Mouse (Mus musculus) thymus, adult 2 months (tissue): ENCODE results near the gene Slc41a3. TPM values are rescaled to one million over a fixed set of nuclear protein-coding genes. Genes with fewer than 3 reads are reported as not detected.
A peak's percentile ranks its signal among the peaks of the same experiment; 100 is the strongest.
"Not testable (repeated sequence)": the region's sequence is repeated elsewhere in the genome, so short reads cannot be mapped to it uniquely, and the experiment has no call there.

ENCODE experiments used
- DNase-seq: peaks from one replicate; pipeline ENCODE4 v3.0.0; 2021
- H3K27ac ChIP-seq: fragments of 200-500 bp; 2 replicates; pipeline ENCODE4 v1.5.1; 2012; ENCODE audit warnings: low read length, control low read depth; ENCODE audit not compliant: control insufficient read depth, insufficient read depth
- H3K27me3 ChIP-seq: fragments of 200-500 bp; 2 replicates; pipeline ENCODE4 v1.6.1; 2012; ENCODE audit warnings: mild to moderate bottlenecking, low read length, moderate library complexity, mixed read lengths; ENCODE audit not compliant: control insufficient read depth, insufficient read depth
- H3K36me3 ChIP-seq: fragments of 200-500 bp; 2 replicates; pipeline ENCODE4 v1.6.1; 2012; ENCODE audit warnings: mild to moderate bottlenecking, low read length, moderate library complexity; ENCODE audit not compliant: control insufficient read depth, insufficient read depth
- H3K4me1 ChIP-seq: fragments of 200-500 bp; replicated peaks from 2 replicates; pipeline ENCODE4 v1.6.1; 2012; ENCODE audit warnings: low read length; ENCODE audit not compliant: control insufficient read depth, insufficient read depth
- H3K4me3 ChIP-seq: fragments of 200-500 bp; 2 replicates; pipeline ENCODE4 v1.5.1; 2012; ENCODE audit warnings: mild to moderate bottlenecking, low read length, control low read depth, moderate library complexity; ENCODE audit not compliant: control insufficient read depth, insufficient read depth
- CTCF ChIP-seq: fragments of 200-500 bp; IDR thresholded peaks from 2 replicates; pipeline ENCODE4 v1.5.1; 2012; ENCODE audit warnings: mild to moderate bottlenecking, control low read depth, low read length, moderate library complexity, borderline replicate concordance; ENCODE audit not compliant: control insufficient read depth, poor library complexity, insufficient read depth; ENCODE audit errors: extremely low read depth
- POLR2A ChIP-seq: fragments of 200-500 bp; IDR thresholded peaks from 2 replicates; pipeline ENCODE4 v1.6.1; 2012; ENCODE audit warnings: mild to moderate bottlenecking, low read length, control low read depth, moderate library complexity; ENCODE audit not compliant: control insufficient read depth, poor library complexity, insufficient read depth; ENCODE audit errors: extremely low read depth
- WGBS: fragments of 180-500 bp; shearing (Covaris S2); methylation state at CpG from one replicate; pipeline ENCODE4 v1.1.7; 2018; 5-methylcytosine and 5-hydroxymethylcytosine counted together
- polyA plus RNA-seq: library from polyadenylated mRNA; depleted of rRNA; stranded (reverse); fragments of >200 nt; gene quantifications from 2 replicates; pipeline ENCODE4 v1.2.3, GENCODE M21; 2012

Gene Slc41a3
- polyA plus RNA-seq, 1 experiment: 12.3 TPM

GRCm38 (mm10) chr6:90630427-90630826 is 25.9 kb downstream of the Slc41a3 start:
- no peak overlapping the region for H3K4me3 ChIP-seq
- H3K4me1 ChIP-seq: peaks cover 10% of the 10 kb centered on the region
- no peak for DNase-seq
- H3K27me3 ChIP-seq: no peaks in the 10 kb centered on the region
- no peak overlapping the region for H3K27ac ChIP-seq
- no peaks in the 10 kb centered on the region for H3K36me3 ChIP-seq
- no peak for TF ChIP-seq CTCF
- no peak for TF ChIP-seq POLR2A
- 90% methylated on average over 7 of the region's 7 CpGs for WGBS

- H3K36me3 ChIP-seq, H3K27ac ChIP-seq, H3K4me1 ChIP-seq, H3K4me3 ChIP-seq, H3K27me3 ChIP-seq, DNase-seq: not testable (repeated sequence)
- WGBS: 96% methylated on average over 3 of the region's 3 CpGs
- 0 out of 2 replicates have a peak, but pooled peaks have one; percentile 10 for TF ChIP-seq CTCF
Observed at GRCm38 (mm10) chr6:90632526-90632925, 28.0 kb downstream of the Slc41a3 start.

- no peak for DNase-seq
- no peak overlapping the region for H3K27ac ChIP-seq
- no peaks in the 10 kb centered on the region for H3K4me1 ChIP-seq
- H3K36me3 ChIP-seq: no peaks in the 10 kb centered on the region
- no peak overlapping the region for H3K4me3 ChIP-seq
- H3K27me3 ChIP-seq: no peaks in the 10 kb centered on the region
- TF ChIP-seq POLR2A (no peak), CTCF (no peak)
- WGBS: 94% methylated on average over 4 of the region's 4 CpGs
Observed at GRCm38 (mm10) chr6:90635081-90635480, 30.6 kb downstream of the Slc41a3 start.

GRCm38 (mm10) chr6:90635611-90636010 is 31.1 kb downstream of the Slc41a3 start:
- WGBS: 96% methylated on average over 3 of the region's 3 CpGs
- DNase-seq: no peak
- Histone ChIP-seq H3K4me3 (no peak overlapping the region), H3K4me1 (no peaks in the 10 kb centered on the region), H3K36me3 (no peaks in the 10 kb centered on the region), H3K27me3 (no peaks in the 10 kb centered on the region), H3K27ac (no peak overlapping the region)
- TF ChIP-seq POLR2A: no peak
- TF ChIP-seq CTCF: no peak

- Histone ChIP-seq H3K4me1 (no peaks in the 10 kb centered on the region), H3K27me3 (no peaks in the 10 kb centered on the region), H3K4me3 (no peak overlapping the region), H3K36me3 (no peaks in the 10 kb centered on the region), H3K27ac (no peak overlapping the region)
- no peak for TF ChIP-seq CTCF
- no peak for TF ChIP-seq POLR2A
- WGBS: 92% methylated on average over 3 of the region's 3 CpGs
- DNase-seq: no peak
Observed at GRCm38 (mm10) chr6:90643057-90643456, 38.5 kb downstream of the Slc41a3 start.

GRCm38 (mm10) chr6:90644965-90645364 is 40.4 kb downstream of the Slc41a3 start:
- TF ChIP-seq CTCF (no peak), POLR2A (no peak)
- Histone ChIP-seq H3K36me3 (no peaks in the 10 kb centered on the region), H3K4me1 (no peaks in the 10 kb centered on the region), H3K27me3 (no peaks in the 10 kb centered on the region), H3K27ac (no peak overlapping the region), H3K4me3 (no peak overlapping the region)
- DNase-seq: no peak
- 96% methylated on average over 4 of the region's 4 CpGs for WGBS

GRCm38 (mm10) chr6:90648391-90648790 is 43.9 kb downstream of the Slc41a3 start:
- 0 out of 2 replicates have a peak, but pooled peaks cover 2% of the 10 kb centered on the region for H3K4me1 ChIP-seq
- no peak overlapping the region for H3K4me3 ChIP-seq
- WGBS: 100% methylated on average over 6 of the region's 6 CpGs
- no peak overlapping the region for H3K27ac ChIP-seq
- H3K27me3 ChIP-seq: no peaks in the 10 kb centered on the region
- TF ChIP-seq POLR2A (no peak), CTCF (no peak)
- DNase-seq: no peak
- H3K36me3 ChIP-seq: no peaks in the 10 kb centered on the region

- 87% methylated on average over 4 of the region's 4 CpGs for WGBS
- Histone ChIP-seq H3K4me3 (no peak overlapping the region), H3K4me1 (0 out of 2 replicates have a peak, but pooled peaks cover 2% of the 10 kb centered on the region), H3K27ac (no peak overlapping the region), H3K36me3 (no peaks in the 10 kb centered on the region), H3K27me3 (no peaks in the 10 kb centered on the region)
- TF ChIP-seq POLR2A (no peak), CTCF (no peak)
- DNase-seq: no peak
Observed at GRCm38 (mm10) chr6:90649279-90649678, 44.8 kb downstream of the Slc41a3 start.
